Mouse (Mus musculus): Measurements from ENCODE around the gene Schip1. TPM values are rescaled to one million over a fixed set of nuclear protein-coding genes. Genes with fewer than 3 reads are reported as not detected.

The Schip1 gene
- polyA plus RNA-seq (2012; rRNA removed) = 10.2 and 10.6 TPM in 2 replicates

GRCm38 (mm10) chr3:68064731-68065130 lies at the start of gene Schip1:
Gene Schip1, plus strand, starts transcription at chr3:68064802.
- H3K27me3 ChIP-seq (replicated peaks; ENCODE audit: control insufficient read depth, insufficient read depth, low read length) = no peaks in the 10 kb centered on the region; the same call in 1 of the 2 replicates
- 16% methylated on average over 12 of the region's 12 CpGs for WGBS
- no peaks in the 10 kb centered on the region for H3K36me3 ChIP-seq (ENCODE audit: control insufficient read depth, insufficient read depth, low read length)
- no peak within 1 kb of the TSS for H3K4me3 ChIP-seq (ENCODE audit: insufficient read depth, low read depth, low read length)
- TF ChIP-seq CTCF (conservative IDR thresholded peaks at IDR 0.05; ENCODE audit: insufficient read depth, insufficient read length, low read depth, low read length) (no peak), POLR2A (IDR thresholded peaks at IDR 0.05; ENCODE audit: low read depth, low read length) (no peak)
- H3K27ac ChIP-seq (ENCODE audit: insufficient read depth, low read depth, low read length) = no peak within 1 kb of the TSS
- H3K4me1 ChIP-seq (ENCODE audit: control insufficient read depth, insufficient read depth, low read length) = no peaks in the 10 kb centered on the region
- peak; percentile 54 for DNase-seq

GRCm38 (mm10) chr3:68015786-68016185 lies 48.8 kb upstream of the Schip1 start:
- Histone ChIP-seq H3K27ac (ENCODE audit: insufficient read depth, low read depth, low read length) (no peak overlapping the region), H3K4me3 (ENCODE audit: insufficient read depth, low read depth, low read length) (no peak overlapping the region), H3K4me1 (ENCODE audit: control insufficient read depth, insufficient read depth, low read length) (no peaks in the 10 kb centered on the region), H3K36me3 (ENCODE audit: control insufficient read depth, insufficient read depth, low read length) (no peaks in the 10 kb centered on the region), H3K27me3 (replicated peaks; ENCODE audit: control insufficient read depth, insufficient read depth, low read length) (no peaks in the 10 kb centered on the region)
- 21% methylated on average over 1 of the region's 1 CpGs for WGBS
- TF ChIP-seq CTCF (conservative IDR thresholded peaks at IDR 0.05; ENCODE audit: insufficient read depth, insufficient read length, low read depth, low read length) (no peak), POLR2A (IDR thresholded peaks at IDR 0.05; ENCODE audit: low read depth, low read length) (no peak)
- DNase-seq = peak; percentile 0

- Histone ChIP-seq H3K4me1 (ENCODE audit: control insufficient read depth, insufficient read depth, low read length) (no peaks in the 10 kb centered on the region), H3K27ac (ENCODE audit: insufficient read depth, low read depth, low read length) (no peak overlapping the region), H3K36me3 (ENCODE audit: control insufficient read depth, insufficient read depth, low read length) (no peaks in the 10 kb centered on the region), H3K27me3 (replicated peaks; ENCODE audit: control insufficient read depth, insufficient read depth, low read length) (no peaks in the 10 kb centered on the region), H3K4me3 (ENCODE audit: insufficient read depth, low read depth, low read length) (no peak overlapping the region)
- TF ChIP-seq CTCF (conservative IDR thresholded peaks at IDR 0.05; ENCODE audit: insufficient read depth, insufficient read length, low read depth, low read length) (no peak), POLR2A (IDR thresholded peaks at IDR 0.05; ENCODE audit: low read depth, low read length) (no peak)
- WGBS = 78% methylated on average over 4 of the region's 4 CpGs
- no peak for DNase-seq
Observed at GRCm38 (mm10) chr3:68019401-68019800, 45.2 kb upstream of the Schip1 start.

- H3K4me1 ChIP-seq (ENCODE audit: control insufficient read depth, insufficient read depth, low read length) = no peaks in the 10 kb centered on the region
- no peak for TF ChIP-seq POLR2A (IDR thresholded peaks at IDR 0.05; ENCODE audit: low read depth, low read length)
- no peak for TF ChIP-seq CTCF (conservative IDR thresholded peaks at IDR 0.05; ENCODE audit: insufficient read depth, insufficient read length, low read depth, low read length)
- H3K4me3 ChIP-seq (ENCODE audit: insufficient read depth, low read depth, low read length) = no peak overlapping the region
- 27% methylated on average over 3 of the region's 3 CpGs for WGBS
- no peaks in the 10 kb centered on the region for H3K36me3 ChIP-seq (ENCODE audit: control insufficient read depth, insufficient read depth, low read length)
- DNase-seq = no peak
- H3K27me3 ChIP-seq (replicated peaks; ENCODE audit: control insufficient read depth, insufficient read depth, low read length) = no peaks in the 10 kb centered on the region
- no peak overlapping the region for H3K27ac ChIP-seq (ENCODE audit: insufficient read depth, low read depth, low read length)
Observed at GRCm38 (mm10) chr3:68036097-68036496, 28.5 kb upstream of the Schip1 start.

- no peaks in the 10 kb centered on the region for H3K27me3 ChIP-seq (replicated peaks; ENCODE audit: control insufficient read depth, insufficient read depth, low read length)
- no peak for DNase-seq
- H3K36me3 ChIP-seq (ENCODE audit: control insufficient read depth, insufficient read depth, low read length) = no peaks in the 10 kb centered on the region
- TF ChIP-seq CTCF (conservative IDR thresholded peaks at IDR 0.05; ENCODE audit: insufficient read depth, insufficient read length, low read depth, low read length) (no peak), POLR2A (IDR thresholded peaks at IDR 0.05; ENCODE audit: low read depth, low read length) (no peak)
- no peak overlapping the region for H3K4me3 ChIP-seq (ENCODE audit: insufficient read depth, low read depth, low read length)
- no peaks in the 10 kb centered on the region for H3K4me1 ChIP-seq (ENCODE audit: control insufficient read depth, insufficient read depth, low read length)
- H3K27ac ChIP-seq (ENCODE audit: insufficient read depth, low read depth, low read length) = no peak overlapping the region
- WGBS = 89% methylated on average over 2 of the region's 2 CpGs
Observed at GRCm38 (mm10) chr3:68042951-68043350, 21.7 kb upstream of the Schip1 start.

- 50% methylated on average over 9 of the region's 9 CpGs for WGBS
- Histone ChIP-seq H3K36me3 (ENCODE audit: control insufficient read depth, insufficient read depth, low read length) (no peaks in the 10 kb centered on the region), H3K4me1 (ENCODE audit: control insufficient read depth, insufficient read depth, low read length) (no peaks in the 10 kb centered on the region), H3K27me3 (replicated peaks; ENCODE audit: control insufficient read depth, insufficient read depth, low read length) (no peaks in the 10 kb centered on the region), H3K4me3 (ENCODE audit: insufficient read depth, low read depth, low read length) (no peak overlapping the region), H3K27ac (ENCODE audit: insufficient read depth, low read depth, low read length) (no peak overlapping the region)
- DNase-seq = peak; percentile 47
- no peak for TF ChIP-seq POLR2A (IDR thresholded peaks at IDR 0.05; ENCODE audit: low read depth, low read length)
- peak; percentile 76 for TF ChIP-seq CTCF (conservative IDR thresholded peaks at IDR 0.05; ENCODE audit: insufficient read depth, insufficient read length, low read depth, low read length)
Observed at GRCm38 (mm10) chr3:68045475-68046416, 18.9 kb upstream of the Schip1 start.

GRCm38 (mm10) chr3:68053538-68053937 lies 11.1 kb upstream of the Schip1 start:
- H3K4me3 ChIP-seq (ENCODE audit: insufficient read depth, low read depth, low read length) = no peak overlapping the region
- WGBS = 47% methylated on average over 2 of the region's 2 CpGs
- no peak overlapping the region for H3K27ac ChIP-seq (ENCODE audit: insufficient read depth, low read depth, low read length)
- no peaks in the 10 kb centered on the region for H3K36me3 ChIP-seq (ENCODE audit: control insufficient read depth, insufficient read depth, low read length)
- no peaks in the 10 kb centered on the region for H3K27me3 ChIP-seq (replicated peaks; ENCODE audit: control insufficient read depth, insufficient read depth, low read length)
- DNase-seq = peak; percentile 33
- no peaks in the 10 kb centered on the region; the same call in 1 of the 2 replicates for H3K4me1 ChIP-seq (ENCODE audit: control insufficient read depth, insufficient read depth, low read length)
- no peak for TF ChIP-seq CTCF (conservative IDR thresholded peaks at IDR 0.05; ENCODE audit: insufficient read depth, insufficient read length, low read depth, low read length)
- TF ChIP-seq POLR2A (IDR thresholded peaks at IDR 0.05; ENCODE audit: low read depth, low read length) = no peak

All from kidney, adult 2 months (tissue).